Mouse (Mus musculus) kidney, postnatal 25 days (tissue): ENCODE measurements at regions not wholly inside any gene's neighbourhood (a gene's known extent, or its start where the extent isn't known, plus 50 kb on each side); places are given as distances from the start of the nearest gene placed in this dataset.
A peak's percentile ranks its signal among the peaks of the same experiment; 100 is the strongest.
"Not testable (repeated sequence)": the region's sequence is repeated elsewhere in the genome, so short reads cannot be mapped to it uniquely, and the experiment has no call there.

Experiments used
- DNase-seq, 2 experiments: peaks; one replicate each; pipeline ENCODE4 v3.0.0; 2021; ENCODE audit warnings: mixed read lengths in 2 of 2

DNA sequence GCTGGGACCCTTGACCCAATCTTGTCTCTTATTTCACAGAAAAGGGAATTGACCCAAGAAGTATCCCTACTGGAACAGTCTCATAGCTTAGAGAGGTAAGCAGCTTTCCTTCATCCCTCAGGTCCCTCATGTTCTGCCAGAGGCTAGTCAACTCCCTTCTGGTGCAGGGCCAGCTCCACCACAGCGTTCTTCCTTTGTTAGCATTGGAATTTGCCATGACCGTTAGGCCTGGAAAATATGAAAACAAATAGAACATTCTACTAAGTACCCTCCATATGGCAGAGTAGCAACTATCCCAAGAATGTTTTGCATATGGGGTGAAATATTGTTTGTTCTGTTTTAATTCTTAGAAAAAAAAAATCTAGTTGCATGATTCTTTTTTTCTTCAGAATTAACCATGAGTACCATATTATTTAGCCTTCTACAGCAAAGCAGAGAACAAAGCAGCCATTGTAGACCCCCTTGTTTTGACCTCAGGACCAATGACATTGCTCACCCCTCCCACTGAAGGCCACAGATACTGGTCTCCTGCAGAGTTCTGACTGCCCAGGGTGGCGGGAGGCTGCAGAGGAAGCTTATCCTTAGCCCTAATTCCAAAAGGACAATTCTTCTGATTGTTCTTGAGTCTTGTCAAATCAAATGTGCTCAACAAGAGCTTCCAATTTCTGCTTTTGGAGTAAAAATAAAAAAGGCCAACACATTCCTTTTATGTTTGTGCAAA, 78.1 kb upstream of the Ehbp1 start:
- DNase-seq = no peak

DNA sequence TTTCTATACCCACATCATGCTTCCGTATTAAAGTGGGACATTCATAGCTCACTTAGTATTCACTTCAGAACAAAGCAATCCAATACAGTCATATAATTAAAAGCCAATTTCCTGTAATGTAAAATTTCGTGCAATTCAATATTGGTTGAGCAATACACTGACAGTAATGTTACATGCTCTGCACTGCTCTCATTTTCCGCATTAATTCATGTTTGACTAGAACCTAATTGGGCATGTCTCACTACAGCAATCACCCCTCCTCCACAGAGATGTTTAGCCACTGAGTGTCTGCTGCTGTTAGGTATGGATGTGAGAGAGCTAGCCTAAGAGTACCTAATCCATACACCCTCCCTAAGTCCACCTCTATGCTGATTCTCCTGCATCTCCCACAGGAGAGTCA, 79.7 kb upstream of the Ehbp1 start:
- no peak for DNase-seq

DNA sequence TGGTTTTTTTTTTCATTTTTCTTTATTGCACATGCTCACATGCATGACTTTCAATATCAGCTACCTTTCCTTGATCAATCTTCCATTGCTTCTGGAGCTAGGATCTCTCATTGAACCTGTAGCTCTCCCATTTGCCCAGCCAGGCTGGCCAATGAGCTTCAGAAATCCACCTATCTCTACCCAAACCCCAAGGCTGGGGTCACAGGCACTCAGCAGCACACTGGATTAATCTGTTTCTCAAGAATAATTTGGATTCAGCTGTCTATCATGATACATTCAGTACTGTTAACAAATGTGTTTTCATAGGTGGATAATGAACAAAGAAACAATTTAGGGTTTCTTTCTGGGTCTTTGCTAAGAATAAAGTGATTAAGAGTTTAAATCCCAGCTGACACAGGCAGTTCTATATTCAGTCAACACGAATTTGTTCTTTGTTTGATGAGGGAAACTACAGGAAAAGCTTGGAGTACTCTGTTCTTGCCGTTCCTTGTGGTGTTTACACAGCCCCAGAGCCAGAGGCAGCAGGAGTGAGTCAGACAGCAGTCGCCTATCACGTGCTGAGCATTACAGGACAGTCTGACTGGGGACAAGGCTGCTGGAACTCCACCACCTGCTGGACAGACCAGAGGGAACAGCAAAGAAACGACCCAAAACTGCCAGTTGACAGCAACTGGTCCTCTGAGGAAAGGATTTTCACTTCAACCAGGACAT, 74.6 kb upstream of the Tmem17 start:
- DNase-seq = peak; percentile 77 to 93

DNA sequence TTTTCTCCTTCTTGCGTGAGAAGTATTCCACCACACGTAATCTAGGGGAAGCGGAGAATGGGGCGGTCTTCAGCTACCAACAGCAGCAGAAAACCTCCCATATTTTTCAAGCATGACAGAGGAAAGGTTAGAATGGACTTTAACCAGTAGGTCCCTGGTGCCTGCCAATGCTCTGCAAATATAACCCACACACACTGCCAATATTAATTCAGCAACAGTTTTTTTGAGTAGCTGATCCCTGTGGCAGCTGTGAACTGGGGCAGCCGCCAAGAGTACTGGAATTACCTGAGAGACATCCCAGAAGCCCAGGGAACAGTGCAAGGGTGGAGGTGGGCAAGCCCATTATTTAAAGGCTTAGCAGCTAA, 74.1 kb upstream of the Tmem17 start:
- peak; percentile 75 to 81 for DNase-seq

DNA sequence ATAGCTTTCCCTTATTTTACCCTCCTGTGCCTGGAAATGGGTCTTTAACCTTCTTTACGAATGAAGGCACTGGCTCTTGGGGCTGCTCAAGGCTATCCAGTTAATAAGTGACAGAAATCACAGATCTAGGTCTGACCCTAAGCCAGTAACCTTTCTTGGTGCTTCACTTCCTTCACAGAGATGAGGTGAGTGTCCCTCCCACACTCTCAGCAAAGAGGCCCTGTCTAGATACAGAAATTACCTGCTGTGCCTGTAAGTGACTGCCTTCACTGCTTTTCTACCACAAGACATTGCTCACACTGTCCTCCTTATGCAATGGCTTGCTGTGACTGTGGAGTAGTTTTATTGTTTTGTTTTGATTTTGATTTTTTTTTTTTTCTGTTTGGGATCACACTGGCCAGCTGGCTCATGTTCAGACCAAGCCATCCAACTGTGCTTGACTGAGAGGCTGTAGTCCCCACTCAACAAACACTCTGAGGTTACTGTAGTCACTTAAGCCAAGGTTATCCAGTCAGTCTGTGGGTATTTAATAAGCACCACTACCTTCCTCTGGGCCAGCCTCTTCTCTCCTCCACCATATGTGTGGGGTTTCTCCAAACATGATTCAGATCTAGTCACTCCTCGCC, 73.3 kb upstream of the Tmem17 start:
- DNase-seq = peak; percentile 43 to 58

DNA sequence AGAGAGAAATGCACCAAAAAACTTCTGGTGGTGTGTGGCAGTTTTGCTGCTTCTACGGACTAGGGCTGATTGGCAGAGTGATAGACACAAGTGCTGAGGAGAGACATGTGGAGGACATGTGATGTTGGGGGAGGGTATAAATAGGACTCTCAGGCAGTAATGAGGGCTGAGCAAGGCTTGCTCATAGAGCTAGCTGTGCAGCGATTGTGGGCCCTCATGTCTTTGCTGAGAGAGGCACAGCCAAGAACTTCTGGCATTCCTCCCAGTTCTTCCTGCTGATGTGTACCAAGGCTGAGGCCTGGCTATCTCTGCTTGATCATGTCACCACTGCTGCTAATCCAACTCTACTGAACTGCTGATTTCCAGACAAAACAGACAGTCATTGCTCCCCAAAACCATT, 71.4 kb upstream of the Tmem17 start:
- peak; percentile 67 to 76 for DNase-seq

DNA sequence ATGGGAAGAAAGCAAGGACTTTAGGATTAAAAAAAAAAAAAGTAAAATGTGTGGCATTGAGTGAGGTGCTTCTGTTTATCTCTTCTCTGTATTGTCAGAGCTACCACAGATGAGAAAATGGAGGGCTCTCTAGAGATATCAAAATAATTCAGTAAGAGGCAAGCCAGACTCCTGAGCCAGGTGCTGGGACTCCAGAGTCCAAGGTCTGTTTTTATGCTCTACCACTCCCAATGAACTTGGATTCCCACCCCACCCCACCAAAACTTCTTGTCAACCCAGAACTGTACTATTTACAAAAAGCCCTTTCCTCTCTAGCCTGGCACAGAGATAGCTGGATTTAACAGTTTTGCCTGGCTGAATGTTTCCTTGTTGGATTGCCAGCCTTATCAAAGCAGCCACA, 58.7 kb upstream of the Tmem17 start:
- no peak for DNase-seq

DNA sequence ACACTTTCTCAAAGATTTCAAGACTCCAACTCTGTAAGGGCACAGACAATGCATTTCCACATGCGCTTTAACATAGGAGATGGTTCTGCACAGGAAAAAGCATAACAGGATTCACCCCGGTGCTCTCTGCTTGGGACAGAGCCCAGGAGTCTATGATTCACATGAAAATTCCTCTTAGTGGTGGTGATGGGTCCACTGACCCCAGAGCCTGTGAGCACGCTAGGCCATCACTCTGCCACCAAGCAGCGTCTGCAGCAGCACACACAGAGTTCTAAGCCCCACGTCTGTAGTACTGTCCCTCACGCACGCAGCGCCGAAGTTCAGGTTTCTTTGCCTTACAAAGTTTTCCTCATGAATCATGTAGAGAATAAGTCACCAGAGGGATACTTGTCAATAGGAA, 55.6 kb upstream of the Tmem17 start:
- no peak for DNase-seq

DNA sequence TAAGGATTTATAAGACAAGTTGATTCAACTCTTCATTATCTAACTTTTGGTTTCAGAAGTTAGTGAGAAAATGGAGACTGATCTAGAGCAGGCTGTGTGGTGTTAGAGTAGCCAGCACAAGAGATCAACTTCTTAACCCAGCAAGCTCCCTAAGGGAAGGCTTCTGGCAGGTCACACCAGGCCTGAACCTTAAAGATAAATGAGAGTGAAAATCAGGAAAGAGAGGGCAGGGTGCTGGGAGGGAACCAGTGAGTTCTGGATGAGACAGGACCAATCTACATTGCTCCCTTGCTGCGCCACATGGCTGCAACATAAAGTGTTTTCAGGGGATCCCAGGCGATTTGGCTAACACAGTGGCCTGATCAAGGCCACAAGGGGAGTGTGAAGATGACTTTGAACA, 54.7 kb upstream of the Tmem17 start:
- DNase-seq = no peak

DNA sequence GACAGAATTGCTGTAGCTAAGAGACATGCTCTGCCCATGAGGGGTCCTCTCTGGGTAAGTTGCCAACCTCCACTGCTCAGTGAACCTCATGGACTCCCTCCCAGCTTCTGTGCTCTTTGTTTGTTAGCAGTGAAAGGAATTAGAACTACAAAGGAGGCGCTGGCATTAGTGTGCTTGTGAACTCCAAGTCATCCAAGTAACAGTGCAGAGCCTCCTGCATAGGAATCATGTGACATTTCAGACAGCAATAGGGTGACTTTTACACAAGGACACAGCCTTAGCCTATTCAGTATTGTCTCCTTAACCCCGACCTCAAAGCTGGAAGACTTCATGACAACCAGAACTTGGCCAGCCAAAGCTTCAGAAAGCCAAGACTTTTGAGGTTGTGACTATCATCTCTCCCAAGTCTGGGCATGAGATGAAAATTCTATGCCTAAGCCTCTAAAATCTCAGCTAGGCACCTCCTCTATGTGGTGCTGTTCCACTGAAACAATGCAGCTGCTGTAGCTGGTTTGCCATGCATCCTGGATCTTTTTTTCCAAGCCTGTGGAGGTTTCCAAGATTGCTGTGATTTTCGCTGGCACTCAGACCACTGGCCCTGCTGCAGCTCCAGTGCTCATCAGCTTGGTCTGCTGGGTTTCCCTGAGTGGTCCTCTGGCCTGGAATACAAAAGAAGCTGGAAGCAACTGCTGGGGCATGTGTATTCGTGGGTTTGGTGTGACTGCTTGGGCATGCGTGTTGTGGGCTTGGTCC, 52.8 kb upstream of the Tmem17 start:
- DNase-seq = peak in 1 of 2 experiments; percentile 4

DNA sequence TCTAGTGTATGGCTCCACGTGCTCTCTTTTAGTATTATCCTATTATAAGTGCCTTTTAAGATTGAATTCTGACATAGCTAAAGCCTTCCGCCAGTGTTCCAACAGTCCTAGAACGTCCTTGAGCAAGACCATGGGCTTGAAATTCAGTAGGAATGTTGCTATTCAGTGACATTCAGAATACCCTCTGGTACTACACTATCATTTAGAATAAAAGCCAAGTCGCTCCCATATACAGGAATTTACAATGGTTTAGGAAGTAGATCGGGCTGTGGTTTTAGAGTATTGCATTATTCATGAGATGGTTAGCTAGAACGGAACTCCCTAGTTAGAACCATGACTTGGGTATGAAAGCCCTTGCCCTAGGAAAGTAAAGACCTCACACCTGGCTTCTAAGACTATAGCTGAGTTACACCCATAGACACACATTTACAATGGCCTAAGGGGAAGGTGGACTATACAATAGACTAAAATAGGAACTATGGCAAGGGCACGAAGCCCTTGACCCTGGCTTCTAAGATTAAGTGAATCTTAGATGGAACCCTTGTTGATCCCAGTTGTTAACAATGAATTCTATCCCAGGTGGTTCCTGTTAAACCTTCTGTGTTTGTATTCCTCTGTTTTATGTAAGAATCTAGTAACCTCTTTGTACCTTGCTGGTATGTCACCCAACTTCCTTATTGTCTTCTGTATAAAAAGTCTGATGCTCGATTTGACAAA, 50.7 kb upstream of the Tmem17 start:
- DNase-seq = not testable (repeated sequence)
